Mouse (Mus musculus): Measurements from ENCODE around the gene Insyn1.

Gene Insyn1

DNA sequence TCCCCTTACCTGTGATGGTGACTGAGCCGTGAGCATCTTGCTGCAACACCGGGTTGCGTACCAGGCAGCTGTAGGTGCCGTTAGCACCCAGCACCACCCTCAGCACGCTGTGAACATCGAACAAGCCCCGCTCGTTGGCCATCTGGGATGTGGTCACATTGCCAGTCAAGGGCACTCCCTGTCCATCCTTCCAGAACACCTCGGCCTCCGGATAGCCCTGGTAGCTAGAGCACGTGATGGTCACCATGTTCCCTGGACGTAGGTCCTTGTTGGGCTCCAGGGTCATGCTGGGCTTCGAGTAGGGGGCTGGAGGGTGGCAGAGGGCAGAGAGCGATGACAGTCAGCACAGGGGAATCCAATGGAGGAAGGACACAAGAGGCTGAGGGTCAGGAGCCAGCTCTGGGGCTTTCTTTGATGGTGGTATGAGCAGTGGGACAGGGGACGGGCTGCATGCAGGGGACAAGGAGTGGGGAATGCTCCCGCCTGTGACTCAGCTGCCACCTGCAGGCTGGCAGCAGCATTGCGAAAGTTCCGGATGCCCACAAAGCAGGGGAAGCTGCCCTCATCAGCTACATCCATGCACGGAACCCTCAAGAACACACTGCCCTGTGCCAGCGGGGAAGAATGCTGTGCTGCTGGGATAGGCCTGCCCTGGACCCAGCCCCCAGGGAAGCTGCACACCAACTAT lies 47.2 kb downstream of the Insyn1 start:
- no peak for DNase-seq

DNA sequence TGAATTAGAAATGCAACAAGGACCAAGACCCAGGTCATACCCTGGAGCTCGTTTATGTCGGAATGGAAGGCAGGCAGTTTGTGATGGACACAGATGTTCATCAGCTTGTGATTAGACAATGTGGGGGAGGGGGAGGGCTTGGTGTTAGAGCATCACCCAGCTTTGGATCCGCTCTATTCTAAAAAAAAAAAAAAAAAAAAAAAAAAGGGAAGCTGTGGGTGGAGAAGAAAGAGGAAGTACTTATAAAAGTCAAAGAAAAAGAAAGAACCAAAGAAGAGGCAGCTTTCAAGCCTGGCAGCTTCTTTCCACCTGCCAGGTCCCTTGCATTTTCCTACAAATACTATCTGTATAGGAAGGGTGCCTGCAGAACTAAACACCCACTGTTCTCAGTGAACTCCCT lies 49.4 kb downstream of the Insyn1 start:
- no peak for DNase-seq

DNA sequence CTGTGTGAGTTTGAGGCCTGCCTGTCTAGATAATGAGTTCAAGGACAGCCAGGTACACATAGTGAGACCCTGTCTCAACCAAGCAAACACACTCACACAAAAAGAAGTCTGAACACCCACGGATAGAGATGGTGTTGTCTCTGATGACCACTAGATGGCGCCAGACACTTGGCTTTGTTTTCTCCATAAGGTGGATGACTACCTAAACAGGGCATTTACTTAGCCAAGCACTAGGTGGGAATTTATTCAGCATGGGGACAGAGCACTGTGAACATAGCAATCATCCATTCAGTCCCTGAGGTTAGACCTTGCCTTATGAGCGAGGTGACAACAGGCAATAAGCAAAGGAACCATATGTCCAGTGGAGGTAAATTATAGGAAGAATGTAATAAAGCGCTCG lies 51.5 kb downstream of the Insyn1 start:
- DNase-seq, result peak; percentile 43

DNA sequence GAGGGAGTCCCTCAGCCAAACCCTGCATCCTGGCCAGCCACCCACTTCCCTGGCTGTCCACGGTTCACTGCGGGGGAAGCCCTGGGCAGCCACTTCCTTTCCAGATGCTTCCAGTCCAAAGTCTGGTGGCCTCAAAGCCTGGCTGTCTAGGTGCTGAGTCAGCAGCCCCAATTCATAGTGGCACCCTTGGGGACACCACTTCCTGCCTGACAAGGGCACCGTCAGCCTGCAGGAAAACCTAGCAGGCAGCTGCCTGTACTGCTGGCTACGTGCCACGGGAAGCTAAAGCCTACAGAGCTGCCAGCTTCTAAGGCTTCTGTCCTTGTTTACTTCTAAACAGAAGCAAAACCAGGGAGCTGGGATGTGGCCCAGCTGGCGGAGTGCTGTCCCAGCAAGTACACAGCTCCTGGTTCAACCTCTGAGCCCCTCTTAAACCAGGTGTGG lies 53.5 kb downstream of the Insyn1 start:
- peak; percentile 74 for DNase-seq

DNA sequence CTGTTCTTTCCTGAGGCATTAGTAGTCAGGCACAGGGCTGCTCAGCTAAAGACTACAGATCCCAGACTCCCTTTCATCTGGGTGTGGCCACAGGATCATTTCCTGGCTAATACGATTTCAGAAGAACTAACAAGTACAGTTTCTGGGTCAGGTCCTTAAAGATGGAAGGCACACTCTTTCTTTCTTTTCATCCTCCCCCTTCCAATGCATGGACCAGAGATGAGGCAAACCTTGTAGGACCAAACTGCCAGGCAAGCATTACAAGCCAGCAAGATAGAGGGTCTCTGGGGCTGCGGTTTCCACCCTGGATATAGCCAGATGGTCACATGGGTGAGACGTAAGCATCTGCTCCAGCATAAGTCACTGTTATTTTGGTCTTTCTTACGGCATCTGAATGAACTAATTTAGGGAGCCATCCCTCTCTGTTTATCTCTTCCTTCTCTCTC lies 56.5 kb downstream of the Insyn1 start:
- peak; percentile 49 for DNase-seq

DNA sequence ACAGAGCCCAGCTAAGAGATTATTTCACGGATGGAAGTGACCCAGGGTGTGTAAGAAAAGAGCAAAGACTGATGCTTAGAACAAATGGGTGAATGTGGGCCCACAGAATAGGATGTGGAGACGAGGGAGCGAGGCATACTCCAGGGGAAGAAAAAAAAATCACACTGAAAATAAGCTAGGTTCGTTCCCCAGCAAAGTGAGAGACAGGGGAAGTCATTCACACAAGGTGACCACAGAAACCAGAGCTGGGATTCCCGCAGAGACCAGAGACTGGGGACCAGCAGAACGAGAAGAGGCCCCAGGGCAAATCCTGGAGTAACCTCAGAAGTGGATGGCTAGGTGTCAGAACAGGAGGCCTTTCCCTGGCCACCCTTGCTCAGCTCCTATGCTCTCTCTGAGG lies 57.0 kb downstream of the Insyn1 start:
- DNase-seq, result no peak

DNA sequence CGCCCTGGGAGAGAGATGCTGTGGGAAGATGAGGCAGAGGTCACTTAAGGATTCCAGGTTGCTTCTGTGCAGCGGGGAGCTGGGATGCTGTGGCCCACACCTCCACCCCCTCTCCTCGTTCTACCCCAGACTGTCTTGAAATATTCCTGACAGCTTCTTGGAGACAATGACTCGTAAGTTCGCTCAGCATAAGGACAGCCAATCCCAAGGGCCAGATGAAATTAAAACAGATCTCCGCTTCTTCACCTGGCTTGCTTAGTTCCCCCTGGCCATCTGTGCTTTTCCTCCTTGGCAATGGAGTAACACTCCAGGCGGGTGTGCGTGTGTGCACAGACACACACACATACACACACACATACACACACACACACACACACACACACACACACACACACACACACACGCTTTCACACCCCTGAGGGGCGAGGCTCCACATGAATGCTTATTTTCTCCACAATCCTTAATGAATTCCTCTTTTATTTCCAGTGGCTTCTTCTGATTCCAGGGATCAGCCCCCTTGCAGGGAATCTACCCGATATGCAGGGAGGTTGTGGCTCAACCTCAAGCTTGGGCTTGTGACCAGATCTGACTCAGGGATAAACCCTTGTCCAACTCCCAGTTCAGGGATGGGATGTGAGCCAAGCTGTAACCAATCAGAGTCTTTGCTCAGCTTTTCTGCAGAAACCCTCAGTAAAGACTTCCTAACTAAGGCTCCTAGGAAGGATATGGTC lies 58.4 kb downstream of the Insyn1 start:
- DNase-seq, result peak; percentile 77

DNA sequence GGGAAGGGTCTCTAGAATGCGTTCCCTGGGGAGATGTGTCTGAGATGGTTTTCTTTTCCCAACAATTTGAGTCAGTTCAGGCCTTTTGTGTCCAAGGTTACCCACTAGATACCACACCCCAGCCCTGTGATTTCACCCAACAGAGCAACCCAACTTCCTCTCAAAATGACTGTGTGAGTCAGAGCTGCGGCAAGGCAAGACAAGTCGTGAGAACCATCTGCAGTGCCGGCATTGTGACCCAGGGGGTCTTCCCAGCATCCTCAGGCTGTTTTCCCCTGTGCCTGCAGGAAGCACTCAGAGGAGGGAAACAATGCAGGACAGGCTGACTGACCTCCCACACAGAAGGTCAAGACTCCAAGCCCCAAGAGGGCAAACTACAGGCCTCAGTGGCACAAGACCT lies 60.5 kb downstream of the Insyn1 start:
- no peak for DNase-seq

All from right cerebral cortex, adult 18-20 months (tissue).